Mouse (Mus musculus): ENCODE results near the gene Plcxd3. TPM values are rescaled to one million over a fixed set of nuclear protein-coding genes. Genes with fewer than 3 reads are reported as not detected.
"Not testable (repeated sequence)": the region's sequence is repeated elsewhere in the genome, so short reads cannot be mapped to it uniquely, and the experiment has no call there.

The Plcxd3 gene
- polyA plus RNA-seq, 1 experiment from 2014 or later: 37.8 TPM

GRCm38 (mm10) chr15:4595521-4595920, 220.2 kb downstream of the Plcxd3 start:
- ATAC-seq (replicated peaks); H3K4me1 ChIP-seq; H3K4me3 ChIP-seq; H3K9ac ChIP-seq (replicated peaks); H3K9me3 ChIP-seq; H3K27ac ChIP-seq (replicated peaks); H3K4me2 ChIP-seq (replicated peaks); H3K27me3 ChIP-seq; H3K36me3 ChIP-seq: not testable (repeated sequence)
- 93% methylated on average over 8 of the region's 8 CpGs for WGBS

- not testable (repeated sequence) for H3K4me2 ChIP-seq (replicated peaks); H3K4me3 ChIP-seq; H3K27ac ChIP-seq (replicated peaks); H3K36me3 ChIP-seq; ATAC-seq (replicated peaks); H3K4me1 ChIP-seq; H3K9me3 ChIP-seq; H3K27me3 ChIP-seq; H3K9ac ChIP-seq (replicated peaks)
- 90% methylated on average over 8 of the region's 8 CpGs for WGBS
Observed at GRCm38 (mm10) chr15:4598661-4599060, 223.4 kb downstream of the Plcxd3 start.

- not testable (repeated sequence) for H3K9ac ChIP-seq (replicated peaks); H3K4me3 ChIP-seq; H3K9me3 ChIP-seq; H3K36me3 ChIP-seq; H3K27ac ChIP-seq (replicated peaks); H3K4me1 ChIP-seq; H3K4me2 ChIP-seq (replicated peaks); ATAC-seq (replicated peaks); H3K27me3 ChIP-seq
- 93% methylated on average over 8 of the region's 8 CpGs for WGBS
Observed at GRCm38 (mm10) chr15:4599331-4599730, 224.0 kb downstream of the Plcxd3 start.

GRCm38 (mm10) chr15:4605630-4606029, 230.3 kb downstream of the Plcxd3 start:
- Histone ChIP-seq H3K4me1 (no peaks in the 10 kb centered on the region), H3K9ac (replicated peaks) (no peak overlapping the region), H3K4me2 (replicated peaks) (no peak overlapping the region), H3K9me3 (no peaks in the 10 kb centered on the region), H3K36me3 (no peaks in the 10 kb centered on the region), H3K27me3 (no peaks in the 10 kb centered on the region), H3K4me3 (no peak overlapping the region), H3K27ac (replicated peaks) (no peak overlapping the region)
- 82% methylated on average over 6 of the region's 6 CpGs for WGBS
- ATAC-seq (replicated peaks): no peak

All from forebrain, embryonic 15.5 days (tissue).